Mouse (Mus musculus) heart, embryonic 13.5 days (tissue): Measurements from ENCODE around the gene Cep152. TPM values are rescaled to one million over a fixed set of nuclear protein-coding genes. Genes with fewer than 3 reads are reported as not detected.

ENCODE experiments used
- ATAC-seq: fragments of 200-750 bp; cut with Nextera tagmentation; 2 replicates; pipeline ENCODE4 v1.8.0; 2017; ENCODE audit warnings: moderate TSS enrichment; ENCODE audit not compliant: insufficient number of reproducible peaks, low FRiP score, low TSS enrichment; ENCODE audit errors: extremely low read depth
- H3K27ac ChIP-seq: fragments of 300-500 bp; sonication (generic); replicated peaks from 2 replicates; pipeline ENCODE4 v1.5.1; 2015; ENCODE audit warnings: moderate library complexity, mild to moderate bottlenecking, inconsistent platforms
- H3K27me3 ChIP-seq: fragments of 300-500 bp; sonication (generic); replicated peaks from 2 replicates; pipeline ENCODE4 v1.6.1; 2015; ENCODE audit warnings: mild to moderate bottlenecking, inconsistent platforms
- H3K36me3 ChIP-seq: fragments of 300-500 bp; sonication (generic); 2 replicates; pipeline ENCODE4 v1.6.1; 2015; ENCODE audit warnings: mild to moderate bottlenecking, inconsistent platforms
- H3K4me1 ChIP-seq: fragments of 300-500 bp; sonication (generic); 2 replicates; pipeline ENCODE4 v1.6.1; 2015; ENCODE audit warnings: inconsistent platforms
- H3K4me2 ChIP-seq: fragments of 300-500 bp; sonication (generic); 2 replicates; pipeline ENCODE4 v1.6.1; 2015; ENCODE audit warnings: inconsistent platforms, mild to moderate bottlenecking, moderate library complexity
- H3K4me3 ChIP-seq: fragments of 300-500 bp; sonication (generic); 2 replicates; pipeline ENCODE4 v1.5.1; 2015; ENCODE audit warnings: moderate library complexity, mild to moderate bottlenecking, inconsistent platforms
- H3K9ac ChIP-seq: fragments of 300-500 bp; sonication (generic); 2 replicates; pipeline ENCODE4 v1.6.1; 2015; ENCODE audit warnings: inconsistent platforms, mild to moderate bottlenecking, moderate library complexity
- H3K9me3 ChIP-seq: fragments of 300-500 bp; sonication (generic); 2 replicates; pipeline ENCODE4 v1.6.1; 2016; ENCODE audit warnings: inconsistent platforms
- WGBS: fragments of 180-500 bp; shearing (Covaris S2); methylation state at CpG from one replicate; pipeline ENCODE4 v1.1.7; 2015; ENCODE audit warnings: mixed read lengths; 5-methylcytosine and 5-hydroxymethylcytosine counted together
- polyA plus RNA-seq: library from polyadenylated mRNA; unstranded; fragments of >200 nt; fragmentation: Nextera tagmentation; extraction: Ambion mirVana; gene quantifications from 2 replicates; pipeline ENCODE4 v1.2.1, GENCODE M21; 2015

Gene Cep152
- polyA plus RNA-seq, 1 experiment from 2014 or later = 3.2 TPM

GRCm38 (mm10) chr2:125626536-125626935 lies 1.6 kb upstream of the Cep152 start:
- H3K4me2 ChIP-seq = no peak overlapping the region
- H3K36me3 ChIP-seq = no peaks in the 10 kb centered on the region
- H3K27me3 ChIP-seq = no peaks in the 10 kb centered on the region
- 85% methylated on average over 4 of the region's 4 CpGs for WGBS
- no peak overlapping the region for H3K27ac ChIP-seq
- H3K9me3 ChIP-seq = no peaks in the 10 kb centered on the region
- no peak overlapping the region for H3K4me3 ChIP-seq
- peaks cover 47% of the 10 kb centered on the region for H3K4me1 ChIP-seq
- ATAC-seq = no peak
- no peak overlapping the region for H3K9ac ChIP-seq

- 13% methylated on average over 9 of the region's 9 CpGs for WGBS
These were observed 707 bp downstream of the Cep152 start for GRCm38 (mm10) chr2:125624127-125624685.

GRCm38 (mm10) chr2:125623211-125623610 lies 1.7 kb downstream of the Cep152 start:
- H3K36me3 ChIP-seq = peaks cover 26% of the 10 kb centered on the region
- no peak for ATAC-seq
- no peaks in the 10 kb centered on the region for H3K27me3 ChIP-seq
- 90% methylated on average over 15 of the region's 15 CpGs for WGBS
- peaks cover 24% of the 10 kb centered on the region for H3K4me1 ChIP-seq
- no peak overlapping the region for H3K27ac ChIP-seq
- H3K4me2 ChIP-seq = peak overlapping the region; percentile 83
- peak overlapping the region; percentile 88 for H3K9ac ChIP-seq
- no peaks in the 10 kb centered on the region for H3K9me3 ChIP-seq
- H3K4me3 ChIP-seq = peak overlapping the region; percentile 82; the same call in 1 of the 2 replicates

More at GRCm38 (mm10) chr2:125624127-125624685, 707 bp downstream of the Cep152 start:
- peaks cover 18% of the 10 kb centered on the region for H3K36me3 ChIP-seq
- H3K27ac ChIP-seq = peak overlapping the region; percentile 43
- H3K4me1 ChIP-seq = peaks cover 34% of the 10 kb centered on the region
- peak overlapping the region; percentile 82 for H3K4me3 ChIP-seq
- peak overlapping the region; percentile 83 for H3K4me2 ChIP-seq
- no peaks in the 10 kb centered on the region for H3K9me3 ChIP-seq
- no peak for ATAC-seq
- peak overlapping the region; percentile 88 for H3K9ac ChIP-seq
- H3K27me3 ChIP-seq = no peaks in the 10 kb centered on the region

DNA sequence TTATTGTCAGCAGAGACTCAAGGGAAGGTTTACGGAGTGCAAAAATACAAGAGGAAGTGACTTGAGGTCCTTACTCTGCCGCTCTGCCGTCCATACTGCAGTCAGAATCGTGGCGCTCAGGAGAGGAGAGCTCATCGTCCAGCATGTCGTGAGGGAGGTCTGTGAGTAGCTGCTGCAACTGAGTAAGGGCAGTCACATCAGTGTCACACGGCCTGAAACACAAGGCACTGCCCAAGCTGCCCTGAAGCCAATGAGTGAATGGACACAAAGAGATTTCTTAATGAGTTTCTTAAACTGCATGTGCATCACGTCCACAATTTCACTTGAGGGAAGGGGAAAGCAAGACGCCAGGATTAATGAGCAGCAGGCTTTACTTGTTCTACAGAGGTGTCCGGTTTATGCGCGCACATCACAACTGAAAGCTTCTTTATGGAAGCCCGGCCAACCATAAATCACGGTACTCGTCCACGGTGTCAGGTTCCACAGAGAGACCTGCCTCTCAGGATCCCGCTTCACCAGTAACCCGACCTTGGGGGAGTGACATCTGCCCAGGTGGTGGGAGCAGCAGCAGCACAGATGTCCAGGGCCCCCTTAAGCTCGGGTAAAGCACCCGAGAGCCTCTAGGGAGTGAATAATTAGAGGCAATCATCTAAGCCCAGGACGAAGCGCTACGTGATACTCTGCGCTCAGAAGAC lies 4.6 kb downstream of the Cep152 start:
- no peak overlapping the region for H3K27ac ChIP-seq
- peaks cover 55% of the 10 kb centered on the region for H3K36me3 ChIP-seq
- no peaks in the 10 kb centered on the region for H3K9me3 ChIP-seq

GRCm38 (mm10) chr2:125615858-125616424 lies 9.0 kb downstream of the Cep152 start:
- Histone ChIP-seq H3K4me3 (no peak overlapping the region), H3K9me3 (no peaks in the 10 kb centered on the region), H3K36me3 (peaks cover 90% of the 10 kb centered on the region), H3K9ac (0 out of 2 replicates have a peak overlapping the region, but pooled peaks have one; percentile 10), H3K27me3 (no peaks in the 10 kb centered on the region), H3K4me2 (no peak overlapping the region), H3K27ac (no peak overlapping the region), H3K4me1 (no peaks in the 10 kb centered on the region)
- WGBS = 74% methylated on average over 8 of the region's 8 CpGs
- ATAC-seq = no peak

More for the DNA sequence above, 4.6 kb downstream of the Cep152 start:
- ATAC-seq = no peak
- H3K27me3 ChIP-seq = no peaks in the 10 kb centered on the region
- no peak overlapping the region for H3K4me3 ChIP-seq
- peaks cover 17% of the 10 kb centered on the region for H3K4me1 ChIP-seq
- 82% methylated on average over 25 of the region's 25 CpGs for WGBS
- no peak overlapping the region for H3K4me2 ChIP-seq
- H3K9ac ChIP-seq = no peak overlapping the region

DNA sequence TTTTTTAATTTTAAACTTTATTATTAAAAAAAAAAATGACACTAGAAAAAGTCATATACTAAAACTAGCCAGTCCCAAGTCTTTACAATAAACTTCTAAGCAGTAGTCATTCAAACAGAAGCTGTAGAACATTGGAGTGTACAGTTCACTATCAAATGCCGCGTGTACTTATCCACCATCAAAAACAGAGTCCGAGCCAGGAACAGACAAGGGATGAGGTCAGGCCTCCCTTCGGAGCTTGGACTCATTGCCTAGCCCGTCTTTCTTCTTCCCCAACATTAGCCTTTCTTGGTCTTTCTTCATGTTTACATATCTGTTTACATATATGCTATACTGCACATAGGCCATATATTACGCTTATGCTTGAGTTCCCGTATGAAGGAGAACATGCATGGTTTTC lies 9.5 kb downstream of the Cep152 start:
- Histone ChIP-seq H3K4me3 (no peak overlapping the region), H3K36me3 (peaks cover 89% of the 10 kb centered on the region)

GRCm38 (mm10) chr2:125606220-125606845 lies 18.6 kb downstream of the Cep152 start:
- ATAC-seq = no peak
- no peaks in the 10 kb centered on the region for H3K9me3 ChIP-seq
- no peaks in the 10 kb centered on the region for H3K4me1 ChIP-seq
- no peak overlapping the region for H3K9ac ChIP-seq
- H3K4me2 ChIP-seq = no peak overlapping the region
- peaks cover 85% of the 10 kb centered on the region for H3K36me3 ChIP-seq
- 82% methylated on average over 17 of the region's 17 CpGs for WGBS
- H3K27me3 ChIP-seq = no peaks in the 10 kb centered on the region
- no peak overlapping the region for H3K4me3 ChIP-seq
- no peak overlapping the region for H3K27ac ChIP-seq

More for the DNA sequence above, 9.5 kb downstream of the Cep152 start:
- ATAC-seq = no peak
- no peaks in the 10 kb centered on the region for H3K4me1 ChIP-seq
- no peaks in the 10 kb centered on the region for H3K9me3 ChIP-seq
- H3K9ac ChIP-seq = no peak overlapping the region
- no peak overlapping the region for H3K4me2 ChIP-seq
- no peaks in the 10 kb centered on the region for H3K27me3 ChIP-seq
- 89% methylated on average over 7 of the region's 7 CpGs for WGBS
- H3K27ac ChIP-seq = no peak overlapping the region

DNA sequence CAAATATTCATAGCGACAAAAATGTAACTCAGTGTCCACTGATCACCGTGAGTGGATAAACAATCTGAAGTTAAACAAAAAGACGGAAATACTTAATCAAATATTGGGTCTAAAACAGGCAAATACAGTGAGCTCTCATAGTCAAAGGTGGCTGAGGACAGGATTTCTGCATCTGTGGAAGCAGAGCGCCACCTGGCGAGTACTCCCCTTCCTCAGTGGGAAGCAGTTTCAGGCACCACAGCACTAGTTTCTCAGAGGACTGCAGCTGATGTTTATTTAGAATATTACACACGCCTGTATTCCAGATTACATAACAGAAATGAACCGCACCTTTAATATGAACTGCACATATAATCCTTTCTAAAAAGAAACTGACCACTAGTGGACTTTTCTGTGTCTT lies 20.3 kb downstream of the Cep152 start:
- H3K4me3 ChIP-seq = no peak overlapping the region
- H3K9ac ChIP-seq = no peak overlapping the region
- ATAC-seq = no peak
- 0 out of 2 replicates have a peak, but pooled peaks cover 3% of the 10 kb centered on the region for H3K4me1 ChIP-seq
- H3K9me3 ChIP-seq = no peaks in the 10 kb centered on the region
- peaks cover 87% of the 10 kb centered on the region for H3K36me3 ChIP-seq
- H3K27me3 ChIP-seq = no peaks in the 10 kb centered on the region
- no peak overlapping the region for H3K27ac ChIP-seq
- H3K4me2 ChIP-seq = no peak overlapping the region
- 65% methylated on average over 7 of the region's 7 CpGs for WGBS

DNA sequence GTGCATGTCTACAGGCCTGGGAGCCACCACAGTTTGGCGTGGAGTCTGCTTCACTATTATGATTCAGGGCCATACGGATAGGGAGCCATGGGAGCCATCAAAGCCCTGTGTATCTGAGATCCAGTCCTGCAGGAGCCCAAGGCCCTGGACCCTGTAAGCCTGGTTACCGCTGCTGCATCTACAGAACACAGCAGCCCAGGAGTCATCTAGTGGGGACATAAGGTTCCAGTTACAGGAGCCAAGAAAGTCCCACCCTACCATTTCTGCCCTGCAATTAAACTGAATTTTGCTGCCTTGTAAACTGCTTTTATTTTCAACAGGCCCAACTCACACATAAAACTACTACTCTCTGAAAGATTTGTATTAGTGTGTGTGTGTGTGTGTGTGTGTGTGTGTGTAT lies 21.9 kb downstream of the Cep152 start:
- H3K9ac ChIP-seq = no peak overlapping the region
- H3K36me3 ChIP-seq = peaks cover 87% of the 10 kb centered on the region
- no peaks in the 10 kb centered on the region for H3K27me3 ChIP-seq
- H3K9me3 ChIP-seq = no peaks in the 10 kb centered on the region
- H3K27ac ChIP-seq = no peak overlapping the region
- H3K4me3 ChIP-seq = no peak overlapping the region
- no peak overlapping the region for H3K4me2 ChIP-seq
- 92% methylated on average over 3 of the region's 3 CpGs for WGBS
- no peak for ATAC-seq
- 0 out of 2 replicates have a peak, but pooled peaks cover 3% of the 10 kb centered on the region for H3K4me1 ChIP-seq

- Histone ChIP-seq H3K9me3 (no peaks in the 10 kb centered on the region), H3K36me3 (peaks cover 87% of the 10 kb centered on the region), H3K27me3 (no peaks in the 10 kb centered on the region), H3K4me1 (0 out of 2 replicates have a peak, but pooled peaks cover 3% of the 10 kb centered on the region), H3K9ac (no peak overlapping the region), H3K4me2 (no peak overlapping the region), H3K4me3 (no peak overlapping the region), H3K27ac (no peak overlapping the region)
- 75% methylated on average over 4 of the region's 4 CpGs for WGBS
- no peak for ATAC-seq
These were observed 26.0 kb downstream of the Cep152 start for GRCm38 (mm10) chr2:125598958-125599357.

- no peak overlapping the region for H3K4me2 ChIP-seq
- no peaks in the 10 kb centered on the region for H3K27me3 ChIP-seq
- H3K9me3 ChIP-seq = no peaks in the 10 kb centered on the region
- no peak overlapping the region for H3K4me3 ChIP-seq
- H3K9ac ChIP-seq = no peak overlapping the region
- H3K36me3 ChIP-seq = peaks cover 89% of the 10 kb centered on the region
- 67% methylated on average over 6 of the region's 6 CpGs for WGBS
- no peak overlapping the region for H3K27ac ChIP-seq
- 0 out of 2 replicates have a peak, but pooled peaks cover 3% of the 10 kb centered on the region for H3K4me1 ChIP-seq
- no peak for ATAC-seq
These were observed 26.7 kb downstream of the Cep152 start for GRCm38 (mm10) chr2:125598251-125598650.
